Mouse (Mus musculus) embryonic facial prominence, embryonic 14.5 days (tissue): ENCODE results near the gene Capns1. TPM values are rescaled to one million over a fixed set of nuclear protein-coding genes. Genes with fewer than 3 reads are reported as not detected.
"Not testable (repeated sequence)": the region's sequence is repeated elsewhere in the genome, so short reads cannot be mapped to it uniquely, and the experiment has no call there.

ENCODE experiments used
- ATAC-seq: fragments of 200-750 bp; cut with Nextera tagmentation; 2 replicates; pipeline ENCODE4 v1.8.0; 2017; ENCODE audit warnings: low read depth, moderate number of reproducible peaks, moderate TSS enrichment
- DNase-seq: peaks from one replicate; pipeline ENCODE4 v3.0.0-alpha.2; 2015; ENCODE audit warnings: low spot score
- H3K27ac ChIP-seq: fragments of 300-500 bp; sonication (generic); replicated peaks from 2 replicates; pipeline ENCODE4 v1.5.1; 2014; ENCODE audit warnings: low read depth, mild to moderate bottlenecking, low read length, moderate library complexity
- H3K27me3 ChIP-seq: fragments of 300-500 bp; sonication (generic); replicated peaks from 2 replicates; pipeline ENCODE4 v1.6.1; 2014; ENCODE audit warnings: low read length; ENCODE audit not compliant: control insufficient read depth, insufficient read depth
- H3K36me3 ChIP-seq: fragments of 300-500 bp; sonication (generic); 2 replicates; pipeline ENCODE4 v1.6.1; 2014; ENCODE audit warnings: low read length, mixed read lengths; ENCODE audit not compliant: control insufficient read depth, insufficient read depth
- H3K4me1 ChIP-seq: fragments of 300-500 bp; sonication (generic); 2 replicates; pipeline ENCODE4 v1.6.1; 2014; ENCODE audit warnings: antibody characterized with exemption, low read length; ENCODE audit not compliant: control insufficient read depth, insufficient read depth
- H3K4me2 ChIP-seq: fragments of 300-500 bp; sonication (generic); 2 replicates; pipeline ENCODE4 v1.6.1; 2014; ENCODE audit warnings: low read depth, mild to moderate bottlenecking, low read length, moderate library complexity, mixed read lengths
- H3K4me3 ChIP-seq: fragments of 300-500 bp; sonication (generic); 2 replicates; pipeline ENCODE4 v1.5.1; 2014; ENCODE audit warnings: low read depth, mild to moderate bottlenecking, low read length
- H3K9ac ChIP-seq: fragments of 300-500 bp; sonication (generic); 2 replicates; pipeline ENCODE4 v1.6.1; 2014; ENCODE audit warnings: low read depth, mild to moderate bottlenecking, low read length, moderate library complexity, mixed read lengths
- H3K9me3 ChIP-seq: fragments of 300-500 bp; sonication (generic); 2 replicates; pipeline ENCODE4 v1.6.1; 2016; ENCODE audit warnings: low read length; ENCODE audit not compliant: control insufficient read depth
- WGBS: fragments of 180-500 bp; shearing (Covaris S2); extraction: QIAGEN DNeasy Blood & Tissue Kit; methylation state at CpG from one replicate; pipeline ENCODE4 v1.1.7; 2014; 5-methylcytosine and 5-hydroxymethylcytosine counted together
- polyA plus RNA-seq: library from polyadenylated mRNA; unstranded; fragments of >200 nt; fragmentation: Nextera tagmentation; extraction: Ambion mirVana; gene quantifications from 2 replicates; pipeline ENCODE4 v1.2.1, GENCODE M21; 2014

The Capns1 gene
- polyA plus RNA-seq, 1 experiment from 2014 or later: 107 TPM

DNA sequence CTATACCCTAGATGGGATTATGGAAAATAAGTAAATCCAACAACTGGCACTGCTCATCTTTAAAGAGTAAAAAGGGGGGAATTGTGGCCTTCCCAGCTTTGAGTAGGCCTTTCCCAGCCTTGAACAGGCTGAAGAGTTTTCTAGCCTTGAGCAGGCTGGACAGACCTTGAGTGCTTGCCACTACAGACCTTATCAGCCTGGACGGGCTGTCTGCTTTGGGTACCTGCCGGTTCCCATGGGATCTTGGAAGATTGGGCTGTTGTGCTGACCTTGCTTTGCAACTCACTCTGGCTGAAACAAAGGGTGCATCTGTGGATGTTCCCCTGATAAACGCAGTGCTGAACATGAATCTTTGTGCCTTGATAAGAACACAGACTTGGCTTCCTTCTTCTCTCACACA, 15.3 kb upstream of the Capns1 start:
- Histone ChIP-seq H3K4me3 (no peak overlapping the region), H3K9ac (no peak overlapping the region), H3K9me3 (no peaks in the 10 kb centered on the region), H3K4me2 (no peak overlapping the region), H3K27me3 (no peaks in the 10 kb centered on the region), H3K27ac (no peak overlapping the region), H3K36me3 (no peaks in the 10 kb centered on the region), H3K4me1 (no peaks in the 10 kb centered on the region)
- ATAC-seq: no peak
- WGBS: 91% methylated on average over 3 of the region's 3 CpGs
- DNase-seq: no peak

DNA sequence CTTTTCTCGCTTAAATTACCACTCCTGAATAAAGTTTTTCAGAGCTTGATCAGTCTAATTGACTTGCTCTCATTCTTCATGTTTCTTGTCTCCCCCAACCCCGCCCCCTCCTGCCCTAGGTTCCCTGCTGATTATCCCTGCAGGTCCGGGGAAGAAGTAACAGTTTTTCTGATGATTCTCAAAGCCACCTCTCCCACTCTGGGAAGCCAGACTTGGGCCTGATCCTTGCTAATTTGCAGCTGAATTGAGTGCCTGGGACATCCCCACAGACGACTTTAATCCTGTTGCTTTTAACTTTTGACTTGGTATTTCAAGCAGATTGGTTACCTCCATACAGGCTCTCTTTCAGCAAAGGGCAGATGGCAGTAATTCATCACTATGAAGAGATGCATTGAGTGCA, 12.4 kb upstream of the Capns1 start:
- WGBS: 22% methylated on average over 4 of the region's 4 CpGs

DNA sequence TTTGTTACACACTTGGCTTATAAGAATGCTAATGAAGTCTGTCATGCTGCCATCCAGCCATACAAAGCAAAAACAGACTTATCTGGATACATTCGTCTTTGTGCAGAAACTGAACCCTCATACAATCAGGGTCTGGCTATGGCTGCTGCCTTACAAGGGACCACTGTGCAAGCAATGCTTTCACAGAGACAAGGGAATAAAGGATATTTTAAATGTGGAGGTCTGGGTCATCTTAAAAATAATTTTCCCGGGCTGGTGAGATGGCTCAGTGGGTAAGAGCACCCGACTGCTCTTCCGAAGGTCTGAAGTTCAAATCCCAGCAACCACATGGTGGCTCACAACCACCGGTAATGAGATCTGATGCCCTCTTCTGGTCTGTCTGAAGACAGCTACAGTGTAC, 7.8 kb upstream of the Capns1 start:
- not testable (repeated sequence) for H3K27me3 ChIP-seq, ATAC-seq, H3K4me2 ChIP-seq, H3K9ac ChIP-seq, DNase-seq, H3K4me3 ChIP-seq, H3K9me3 ChIP-seq, H3K27ac ChIP-seq, H3K4me1 ChIP-seq, H3K36me3 ChIP-seq
- WGBS: 48% methylated on average over 5 of the region's 5 CpGs

More for the DNA sequence above, 12.4 kb upstream of the Capns1 start:
- Histone ChIP-seq H3K4me2 (no peak overlapping the region), H3K4me3 (no peak overlapping the region), H3K27me3 (no peaks in the 10 kb centered on the region), H3K9me3 (no peaks in the 10 kb centered on the region), H3K9ac (no peak overlapping the region), H3K36me3 (no peaks in the 10 kb centered on the region), H3K27ac (no peak overlapping the region), H3K4me1 (no peaks in the 10 kb centered on the region)
- DNase-seq (no peak), ATAC-seq (no peak)

- WGBS: 2% methylated on average over 2 of the region's 2 CpGs
- H3K4me3 ChIP-seq: no peak overlapping the region
- no peaks in the 10 kb centered on the region for H3K36me3 ChIP-seq
- H3K4me1 ChIP-seq: no peaks in the 10 kb centered on the region
- H3K4me2 ChIP-seq: no peak overlapping the region
- peak; percentile 63 for DNase-seq
- ATAC-seq: no peak
- no peak overlapping the region for H3K9ac ChIP-seq
- no peaks in the 10 kb centered on the region for H3K27me3 ChIP-seq
- H3K9me3 ChIP-seq: no peaks in the 10 kb centered on the region
- no peak overlapping the region for H3K27ac ChIP-seq
Measured at GRCm38 (mm10) chr7:30205383-30205782, 6.8 kb upstream of the Capns1 start.

- Histone ChIP-seq H3K27ac (no peak overlapping the region), H3K4me3 (no peak overlapping the region), H3K27me3 (no peaks in the 10 kb centered on the region), H3K4me2 (no peak overlapping the region), H3K9ac (no peak overlapping the region), H3K36me3 (no peaks in the 10 kb centered on the region), H3K4me1 (no peaks in the 10 kb centered on the region), H3K9me3 (no peaks in the 10 kb centered on the region)
- WGBS: 43% methylated on average over 8 of the region's 8 CpGs
- no peak for ATAC-seq
- DNase-seq: no peak
Measured at GRCm38 (mm10) chr7:30204380-30204779, 5.8 kb upstream of the Capns1 start.

DNA sequence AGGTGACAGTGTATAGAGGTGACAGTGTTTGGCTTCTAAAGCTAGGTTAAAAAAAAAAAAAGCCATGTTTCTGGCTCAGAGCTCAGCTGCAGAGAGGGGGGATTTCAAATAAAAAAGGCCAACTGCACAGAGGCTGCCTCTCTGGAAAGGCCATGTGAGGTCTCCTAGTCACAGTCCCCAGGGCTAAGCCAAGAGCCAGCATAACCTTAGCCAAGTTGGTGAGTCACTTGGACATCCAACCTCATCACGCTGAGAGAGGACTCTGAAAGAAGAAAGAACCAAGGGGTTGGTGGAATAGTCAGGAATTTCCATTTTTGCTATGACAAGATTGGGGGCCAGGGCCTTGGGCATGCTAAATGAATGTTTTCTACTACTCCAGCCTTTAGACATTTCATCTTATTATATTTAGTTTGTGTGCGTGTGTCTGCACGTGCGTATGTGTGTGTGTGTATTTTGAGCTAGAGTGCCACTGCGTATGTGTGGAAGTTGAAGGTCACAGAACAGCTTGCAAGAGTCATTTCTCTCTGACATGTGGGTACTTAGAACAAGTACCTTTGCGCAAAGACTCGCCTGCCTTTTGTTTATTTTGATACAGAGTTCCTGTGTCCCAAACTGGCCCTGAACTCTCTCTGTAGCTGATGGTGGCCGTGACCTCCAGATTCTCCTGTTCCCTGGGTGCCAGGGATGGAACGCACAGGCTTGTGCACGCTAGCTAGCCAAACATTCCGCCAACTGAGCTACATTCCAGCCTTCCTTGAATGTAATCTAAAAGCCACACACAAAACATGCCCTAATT, 4.5 kb upstream of the Capns1 start:
- Histone ChIP-seq H3K9ac (no peak overlapping the region), H3K4me2 (no peak overlapping the region), H3K36me3 (no peaks in the 10 kb centered on the region), H3K27me3 (no peaks in the 10 kb centered on the region), H3K4me1 (no peaks in the 10 kb centered on the region), H3K9me3 (no peaks in the 10 kb centered on the region), H3K4me3 (no peak overlapping the region), H3K27ac (no peak overlapping the region)
- WGBS: 73% methylated on average over 11 of the region's 11 CpGs
- DNase-seq (no peak), ATAC-seq (no peak)

GRCm38 (mm10) chr7:30200661-30201060, 2.0 kb upstream of the Capns1 start:
- not testable (repeated sequence) for H3K27me3 ChIP-seq, H3K9ac ChIP-seq, ATAC-seq, H3K4me1 ChIP-seq, H3K27ac ChIP-seq, H3K9me3 ChIP-seq, H3K36me3 ChIP-seq, H3K4me2 ChIP-seq, DNase-seq, H3K4me3 ChIP-seq
- 79% methylated on average over 5 of the region's 5 CpGs for WGBS

- Histone ChIP-seq H3K27ac (no peak overlapping the region), H3K36me3 (no peaks in the 10 kb centered on the region), H3K27me3 (no peaks in the 10 kb centered on the region), H3K9me3 (no peaks in the 10 kb centered on the region), H3K4me1 (no peaks in the 10 kb centered on the region), H3K9ac (no peak overlapping the region), H3K4me3 (no peak overlapping the region), H3K4me2 (no peak overlapping the region)
- 88% methylated on average over 5 of the region's 5 CpGs for WGBS
- DNase-seq: no peak
- no peak for ATAC-seq
Measured at GRCm38 (mm10) chr7:30200200-30200599, 1.6 kb upstream of the Capns1 start.

DNA sequence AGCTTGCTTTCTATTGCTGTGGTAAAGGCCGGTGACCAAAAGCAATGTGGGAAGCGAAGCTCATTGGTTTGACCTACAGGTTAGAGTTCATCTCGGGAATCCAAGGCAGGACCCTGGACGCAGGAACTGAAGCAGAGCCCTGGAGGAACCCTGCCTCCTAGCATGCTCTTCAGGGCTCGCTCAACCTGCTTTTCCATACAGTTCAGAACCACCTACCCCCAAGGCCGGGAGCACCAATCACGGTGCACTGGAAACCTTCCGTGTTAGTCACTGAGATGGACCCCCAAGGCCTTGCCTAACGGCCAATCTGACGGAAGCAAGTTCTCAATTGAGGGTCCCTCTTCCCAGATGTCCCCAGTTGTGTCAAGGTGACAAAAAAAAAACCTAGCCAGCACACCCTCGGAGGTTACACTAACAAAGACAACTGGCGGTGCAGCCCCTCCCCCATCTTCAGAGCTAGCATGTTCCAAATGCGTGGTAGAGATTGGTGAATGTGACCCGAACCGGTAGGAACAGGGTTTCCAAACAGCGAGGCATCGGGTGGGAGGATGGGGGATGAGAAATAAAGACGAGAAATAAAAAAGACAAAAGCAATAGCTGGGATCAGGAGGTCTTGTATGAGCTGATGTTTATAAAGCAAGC, 1.0 kb upstream of the Capns1 start:
- no peaks in the 10 kb centered on the region for H3K4me1 ChIP-seq
- H3K4me3 ChIP-seq: no peak overlapping the region
- H3K27ac ChIP-seq: no peak overlapping the region
- H3K9me3 ChIP-seq: no peaks in the 10 kb centered on the region
- ATAC-seq (no peak), DNase-seq (no peak)
- WGBS: 76% methylated on average over 18 of the region's 18 CpGs
- H3K27me3 ChIP-seq: no peaks in the 10 kb centered on the region
- H3K9ac ChIP-seq: no peak overlapping the region
- no peaks in the 10 kb centered on the region for H3K36me3 ChIP-seq
- H3K4me2 ChIP-seq: no peak overlapping the region
